Mouse (Mus musculus) liver, adult 2 months (tissue): ENCODE measurements around the gene Man2b1.

ENCODE experiments used
- CTCF ChIP-seq: fragments of 200-500 bp; IDR thresholded peaks from 2 replicates; pipeline ENCODE4 v1.5.1; 2011; ENCODE audit warnings: low read depth, low read length, control low read depth
- POLR2A ChIP-seq: fragments of 200-500 bp; IDR thresholded peaks from 2 replicates; pipeline ENCODE4 v1.6.1; 2011; ENCODE audit warnings: low read length, control low read depth; ENCODE audit not compliant: insufficient read depth; ENCODE audit errors: extremely low read depth

- TF ChIP-seq CTCF (no peak), POLR2A (no peak)
Observed at GRCm38 (mm10) chr8:85074167-85074566, 8.9 kb upstream of the Man2b1 start.
